Mouse (Mus musculus): ENCODE results near the gene Tpd52l2.

Gene Tpd52l2

GRCm38 (mm10) chr2:181537444-181538047 lies 40.6 kb downstream of the Tpd52l2 start:
- no peak for DNase-seq (ENCODE audit: low spot score in 2 of 2)

DNA sequence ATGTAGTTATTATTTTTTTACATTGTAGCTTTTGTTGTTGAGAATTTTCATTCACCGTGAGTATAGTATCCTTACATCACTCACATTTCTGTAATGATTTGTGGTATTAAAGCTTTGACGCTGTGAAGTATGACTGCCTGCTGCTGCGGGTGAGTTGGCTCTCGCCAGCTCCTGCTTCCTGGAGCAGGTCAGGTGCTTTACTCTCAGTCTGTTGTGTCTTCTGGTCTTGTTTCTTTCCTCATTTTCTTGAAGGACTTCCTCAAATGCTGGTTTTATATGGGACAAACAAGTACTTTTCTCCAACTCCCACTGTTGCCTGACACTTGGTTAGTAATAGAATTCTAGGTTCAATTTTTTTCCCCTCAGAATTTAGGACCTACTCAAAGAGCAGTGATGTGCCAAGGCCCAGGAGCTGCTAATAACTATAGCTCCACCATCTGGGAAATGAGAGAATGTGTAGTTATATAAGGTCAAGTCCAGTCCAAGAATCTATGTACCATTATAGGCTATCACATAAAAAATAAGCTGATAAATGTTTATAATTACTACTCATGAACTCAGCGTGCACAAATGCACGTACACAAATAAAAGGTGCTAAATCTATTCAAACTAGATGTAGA lies 44.9 kb downstream of the Tpd52l2 start:
- DNase-seq (ENCODE audit: low spot score in 2 of 2) = no peak

- no peak for DNase-seq (ENCODE audit: low spot score in 2 of 2)
These were observed 49.2 kb downstream of the Tpd52l2 start for GRCm38 (mm10) chr2:181546142-181546541.

GRCm38 (mm10) chr2:181548227-181548626 lies 51.3 kb downstream of the Tpd52l2 start:
- DNase-seq (ENCODE audit: low spot score in 2 of 2) = no peak

DNA sequence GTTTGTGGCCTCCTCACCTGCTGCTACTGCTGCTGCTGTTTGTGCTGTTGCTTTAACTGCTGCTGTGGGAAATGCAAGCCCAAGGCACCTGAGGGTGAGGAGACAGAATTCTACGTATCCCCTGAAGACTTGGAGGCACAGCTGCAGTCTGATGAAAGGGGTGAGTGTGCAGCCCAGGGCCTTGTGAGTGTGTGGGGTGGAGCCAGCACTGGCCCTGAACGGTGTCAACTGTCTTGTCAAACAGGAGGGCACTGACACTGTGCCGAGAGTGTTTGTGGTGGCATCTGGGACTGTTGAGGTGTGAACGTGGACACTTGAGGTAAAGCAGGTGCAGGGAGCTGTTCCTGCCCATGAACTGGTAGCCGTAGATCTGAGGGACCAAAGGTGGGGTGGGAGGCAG lies 51.7 kb downstream of the Tpd52l2 start:
- DNase-seq (ENCODE audit: low spot score in 2 of 2) = no peak

- no peak for DNase-seq (ENCODE audit: low spot score in 2 of 2)
These were observed 53.3 kb downstream of the Tpd52l2 start for GRCm38 (mm10) chr2:181550233-181550632.

DNA sequence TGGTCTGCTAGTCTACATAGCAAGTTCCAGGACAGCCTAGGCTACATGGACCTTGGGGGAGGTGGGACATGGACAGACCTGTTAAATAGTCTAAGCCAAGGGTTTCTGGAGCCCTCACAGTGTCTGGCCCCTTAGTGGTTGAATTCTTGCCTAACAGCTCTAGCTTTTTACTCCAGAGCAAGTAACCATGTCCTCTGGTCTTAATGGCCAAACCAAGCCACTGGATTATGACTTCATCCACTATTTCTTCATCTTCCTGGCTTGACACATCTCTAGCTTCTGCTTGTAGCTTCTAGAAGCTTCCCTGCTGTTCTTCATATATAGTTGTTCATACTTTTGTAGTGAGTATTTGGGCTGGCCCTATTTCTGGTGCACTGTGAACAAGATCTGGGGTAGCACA lies 56.8 kb downstream of the Tpd52l2 start:
- DNase-seq (ENCODE audit: low spot score in 2 of 2) = no peak

- DNase-seq (ENCODE audit: low spot score in 2 of 2) = no peak
These were observed 70.4 kb downstream of the Tpd52l2 start for GRCm38 (mm10) chr2:181567338-181567737.

Data from spleen, postnatal 4 days (tissue).